Mouse (Mus musculus) forebrain, embryonic 11.5 days (tissue): ENCODE data around the gene Ankrd53. TPM values are rescaled to one million over a fixed set of nuclear protein-coding genes. Genes with fewer than 3 reads are reported as not detected.

ENCODE experiments used
- ATAC-seq: fragments of 200-750 bp; cut with Nextera tagmentation; replicated peaks from 2 replicates; pipeline ENCODE4 v1.8.0; 2017; ENCODE audit warnings: moderate TSS enrichment; ENCODE audit not compliant: low FRiP score
- DNase-seq: peaks from one replicate; pipeline ENCODE4 v3.0.0-alpha.2; 2017; ENCODE audit warnings: low spot score
- H3K27ac ChIP-seq: fragments of 300-500 bp; sonication (generic); 2 replicates; pipeline ENCODE4 v1.5.1; 2014; ENCODE audit warnings: low read depth, low read length
- H3K27me3 ChIP-seq: fragments of 300-500 bp; sonication (generic); 2 replicates; pipeline ENCODE4 v1.6.1; 2014; ENCODE audit warnings: mild to moderate bottlenecking, low read length, mixed read lengths; ENCODE audit not compliant: control insufficient read depth, insufficient read depth
- H3K36me3 ChIP-seq: fragments of 300-500 bp; sonication (generic); 2 replicates; pipeline ENCODE4 v1.6.1; 2014; ENCODE audit warnings: mild to moderate bottlenecking, low read length, moderate library complexity, mixed read lengths; ENCODE audit not compliant: control insufficient read depth, insufficient read depth
- H3K4me1 ChIP-seq: fragments of 300-500 bp; sonication (generic); replicated peaks from 2 replicates; pipeline ENCODE4 v1.6.1; 2014; ENCODE audit warnings: low read length, mixed read lengths; ENCODE audit not compliant: control insufficient read depth, insufficient read depth
- H3K4me2 ChIP-seq: fragments of 300-500 bp; sonication (generic); 2 replicates; pipeline ENCODE4 v1.6.1; 2014; ENCODE audit warnings: low read depth, mild to moderate bottlenecking, low read length, moderate library complexity, mixed read lengths; ENCODE audit not compliant: severe bottlenecking
- H3K4me3 ChIP-seq: fragments of 300-500 bp; sonication (generic); 2 replicates; pipeline ENCODE4 v1.5.1; 2014; ENCODE audit warnings: low read depth, low read length
- H3K9ac ChIP-seq: fragments of 300-500 bp; sonication (generic); 2 replicates; pipeline ENCODE4 v1.6.1; 2014; ENCODE audit warnings: low read length
- H3K9me3 ChIP-seq: fragments of 300-500 bp; sonication (generic); 2 replicates; pipeline ENCODE4 v1.6.1; 2016; ENCODE audit warnings: low read length, mixed read lengths; ENCODE audit not compliant: control insufficient read depth
- WGBS: fragments of 180-500 bp; shearing (Covaris S2); extraction: QIAGEN DNeasy Blood & Tissue Kit; methylation state at CpG from one replicate; pipeline ENCODE4 v1.1.7; 2014; 5-methylcytosine and 5-hydroxymethylcytosine counted together
- polyA plus RNA-seq: library from polyadenylated mRNA; unstranded; fragments of >200 nt; fragmentation: Nextera tagmentation; extraction: Ambion mirVana; gene quantifications from 2 replicates; pipeline ENCODE4 v1.2.1, GENCODE M21; 2014

Gene Ankrd53
- polyA plus RNA-seq, 1 experiment from 2014 or later: 0.25 TPM

- 73% methylated on average over 14 of the region's 14 CpGs for WGBS
Observed at GRCm38 (mm10) chr6:83729350-83729970, 33.0 kb upstream of the Ankrd53 start.

GRCm38 (mm10) chr6:83731128-83731527 lies 31.3 kb upstream of the Ankrd53 start:
- whole genome bisulfite sequencing: 22% methylated on average over 5 of the region's 5 CpGs
- Histone ChIP-seq H3K9ac (no peak overlapping the region), H3K4me1 (no peaks in the 10 kb centered on the region), H3K4me2 (no peak overlapping the region), H3K9me3 (no peaks in the 10 kb centered on the region; the same call in 1 of the 2 replicates), H3K27me3 (no peaks in the 10 kb centered on the region), H3K36me3 (no peaks in the 10 kb centered on the region), H3K27ac (no peak overlapping the region), H3K4me3 (no peak overlapping the region)
- ATAC-seq: no peak
- peak; percentile 88 for DNase-seq

More at GRCm38 (mm10) chr6:83729350-83729970, 33.0 kb upstream of the Ankrd53 start:
- Histone ChIP-seq H3K4me3 (no peak overlapping the region), H3K36me3 (no peaks in the 10 kb centered on the region), H3K27ac (no peak overlapping the region), H3K27me3 (no peaks in the 10 kb centered on the region), H3K4me2 (no peak overlapping the region), H3K9ac (no peak overlapping the region), H3K4me1 (no peaks in the 10 kb centered on the region), H3K9me3 (no peaks in the 10 kb centered on the region; the same call in 1 of the 2 replicates)
- no peak for DNase-seq
- ATAC-seq: no peak

- no peak for DNase-seq
Observed at GRCm38 (mm10) chr6:83737311-83737710, 25.1 kb upstream of the Ankrd53 start.

GRCm38 (mm10) chr6:83738596-83738995 lies 23.8 kb upstream of the Ankrd53 start:
- 77% methylated on average over 6 of the region's 6 CpGs for WGBS
- no peak overlapping the region for H3K4me3 ChIP-seq
- DNase-seq (no peak), ATAC-seq (no peak)
- H3K4me2 ChIP-seq: no peak overlapping the region
- no peak overlapping the region for H3K9ac ChIP-seq
- no peaks in the 10 kb centered on the region for H3K4me1 ChIP-seq
- H3K27me3 ChIP-seq: no peaks in the 10 kb centered on the region
- H3K27ac ChIP-seq: no peak overlapping the region
- H3K9me3 ChIP-seq: peaks cover 3% of the 10 kb centered on the region; the same call in 1 of the 2 replicates
- H3K36me3 ChIP-seq: no peaks in the 10 kb centered on the region

More at GRCm38 (mm10) chr6:83737311-83737710, 25.1 kb upstream of the Ankrd53 start:
- H3K4me2 ChIP-seq: no peak overlapping the region
- no peaks in the 10 kb centered on the region for H3K27me3 ChIP-seq
- H3K9ac ChIP-seq: no peak overlapping the region
- no peak overlapping the region for H3K4me3 ChIP-seq
- no peaks in the 10 kb centered on the region for H3K36me3 ChIP-seq
- H3K27ac ChIP-seq: no peak overlapping the region
- no peaks in the 10 kb centered on the region for H3K4me1 ChIP-seq
- 27% methylated on average over 13 of the region's 13 CpGs for WGBS
- no peak for ATAC-seq
- peaks cover 3% of the 10 kb centered on the region; the same call in 1 of the 2 replicates for H3K9me3 ChIP-seq

- DNase-seq: no peak
Observed at GRCm38 (mm10) chr6:83742761-83743160, 19.7 kb upstream of the Ankrd53 start, which contains the start of gene Atp6v1b1. Atp6v1b1 (plus strand) TSS chr6:83742990.

GRCm38 (mm10) chr6:83743212-83743611 lies 19.2 kb upstream of the Ankrd53 start:
- Histone ChIP-seq H3K4me1 (peaks cover 4% of the 10 kb centered on the region; the same call in 1 of the 2 replicates), H3K27me3 (peaks cover 2% of the 10 kb centered on the region; the same call in 1 of the 2 replicates), H3K4me2 (no peak overlapping the region), H3K36me3 (no peaks in the 10 kb centered on the region), H3K27ac (no peak overlapping the region), H3K9ac (no peak overlapping the region), H3K4me3 (no peak overlapping the region), H3K9me3 (peaks cover 3% of the 10 kb centered on the region; the same call in 1 of the 2 replicates)
- ATAC-seq: no peak
- WGBS: 63% methylated on average over 5 of the region's 5 CpGs
- no peak for DNase-seq

More at GRCm38 (mm10) chr6:83742761-83743160, 19.7 kb upstream of the Ankrd53 start, which contains the start of gene Atp6v1b1:
- ATAC-seq: no peak
- no peak within 1 kb of the TSS for H3K9ac ChIP-seq
- no peak within 1 kb of the TSS for H3K4me3 ChIP-seq
- H3K4me2 ChIP-seq: no peak within 1 kb of the TSS
- H3K27ac ChIP-seq: no peak within 1 kb of the TSS
- no peaks in the 10 kb centered on the region for H3K27me3 ChIP-seq
- peaks cover 4% of the 10 kb centered on the region; the same call in 1 of the 2 replicates for H3K4me1 ChIP-seq
- WGBS: 61% methylated on average over 5 of the region's 5 CpGs
- H3K36me3 ChIP-seq: no peaks in the 10 kb centered on the region
- peaks cover 3% of the 10 kb centered on the region; the same call in 1 of the 2 replicates for H3K9me3 ChIP-seq

- H3K4me1 ChIP-seq: peaks cover 4% of the 10 kb centered on the region; the same call in 1 of the 2 replicates
- no peak overlapping the region for H3K4me3 ChIP-seq
- H3K27me3 ChIP-seq: peaks cover 2% of the 10 kb centered on the region; the same call in 1 of the 2 replicates
- ATAC-seq: no peak
- no peak for DNase-seq
- 70% methylated on average over 5 of the region's 5 CpGs for WGBS
- no peaks in the 10 kb centered on the region for H3K36me3 ChIP-seq
- no peak overlapping the region for H3K27ac ChIP-seq
- H3K4me2 ChIP-seq: no peak overlapping the region
- H3K9me3 ChIP-seq: peaks cover 3% of the 10 kb centered on the region; the same call in 1 of the 2 replicates
- H3K9ac ChIP-seq: no peak overlapping the region
Observed at GRCm38 (mm10) chr6:83744126-83744525, 18.3 kb upstream of the Ankrd53 start.

- Histone ChIP-seq H3K9ac (no peak overlapping the region), H3K4me2 (no peak overlapping the region), H3K9me3 (peaks cover 3% of the 10 kb centered on the region; the same call in 1 of the 2 replicates), H3K36me3 (no peaks in the 10 kb centered on the region), H3K27ac (no peak overlapping the region), H3K4me1 (peaks cover 4% of the 10 kb centered on the region; the same call in 1 of the 2 replicates), H3K27me3 (peaks cover 2% of the 10 kb centered on the region; the same call in 1 of the 2 replicates), H3K4me3 (no peak overlapping the region)
- DNase-seq (no peak), ATAC-seq (no peak)
- 70% methylated on average over 5 of the region's 5 CpGs for WGBS
Observed at GRCm38 (mm10) chr6:83744557-83744956, 17.9 kb upstream of the Ankrd53 start.
